Mouse (Mus musculus) embryonic facial prominence, embryonic 12.5 days (tissue): Measurements from ENCODE around the gene Gpr176. TPM values are rescaled to one million over a fixed set of nuclear protein-coding genes. Genes with fewer than 3 reads are reported as not detected.
A peak's percentile ranks its signal among the peaks of the same experiment; 100 is the strongest.

Experiments used
- ATAC-seq: fragments of 200-750 bp; cut with Nextera tagmentation; 2 replicates; pipeline ENCODE4 v1.8.0; 2017; ENCODE audit not compliant: insufficient number of reproducible peaks, insufficient read depth, low FRiP score, low TSS enrichment
- H3K27ac ChIP-seq: fragments of 300-500 bp; sonication (generic); 2 replicates; pipeline ENCODE4 v1.5.1; 2016; ENCODE audit warnings: mild to moderate bottlenecking
- H3K27me3 ChIP-seq: fragments of 300-500 bp; sonication (generic); 2 replicates; pipeline ENCODE4 v1.6.1; 2016; ENCODE audit warnings: mild to moderate bottlenecking, moderate library complexity
- H3K36me3 ChIP-seq: fragments of 300-500 bp; sonication (generic); 2 replicates; pipeline ENCODE4 v1.6.1; 2016; ENCODE audit warnings: mild to moderate bottlenecking
- H3K4me1 ChIP-seq: fragments of 300-500 bp; sonication (generic); 2 replicates; pipeline ENCODE4 v1.6.1; 2016
- H3K4me2 ChIP-seq: fragments of 300-500 bp; sonication (generic); replicated peaks from 2 replicates; pipeline ENCODE4 v1.6.1; 2016; ENCODE audit warnings: mild to moderate bottlenecking, moderate library complexity
- H3K4me3 ChIP-seq: fragments of 300-500 bp; sonication (generic); 2 replicates; pipeline ENCODE4 v1.5.1; 2016; ENCODE audit warnings: mild to moderate bottlenecking
- H3K9ac ChIP-seq: fragments of 300-500 bp; sonication (generic); 2 replicates; pipeline ENCODE4 v1.6.1; 2016; ENCODE audit warnings: mild to moderate bottlenecking, moderate library complexity
- H3K9me3 ChIP-seq: fragments of 300-500 bp; sonication (generic); 2 replicates; pipeline ENCODE4 v1.6.1; 2016; ENCODE audit warnings: mild to moderate bottlenecking, moderate library complexity
- WGBS: fragments of 180-500 bp; shearing (Covaris S2); methylation state at CpG from one replicate; pipeline ENCODE4 v1.1.7; 2016; 5-methylcytosine and 5-hydroxymethylcytosine counted together
- polyA plus RNA-seq: library from polyadenylated mRNA; unstranded; fragments of >200 nt; fragmentation: Nextera tagmentation; extraction: Ambion mirVana; gene quantifications from 2 replicates; pipeline ENCODE4 v1.2.1, GENCODE M21; 2016

The Gpr176 gene
- polyA plus RNA-seq, 1 experiment from 2014 or later: 0.41 TPM

DNA sequence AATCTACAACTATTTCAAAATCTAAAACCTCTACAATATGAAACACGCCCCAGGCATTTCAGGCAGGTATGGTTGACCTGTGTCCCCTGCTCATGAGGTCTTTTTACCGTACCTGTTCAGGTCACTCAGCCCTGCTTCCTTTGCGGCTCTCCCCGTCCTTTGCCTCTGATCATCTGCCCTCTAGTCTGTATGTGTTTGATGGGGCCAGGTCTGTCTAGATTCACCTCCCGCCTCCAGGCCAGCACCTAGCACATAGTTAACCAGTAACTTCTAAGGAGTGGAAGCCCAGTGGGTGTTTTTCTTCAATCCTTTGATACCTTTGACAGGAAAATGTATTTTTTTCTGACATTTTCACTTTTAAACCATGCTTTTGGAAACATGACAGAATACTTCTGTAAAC, 26.5 kb upstream of the Gpr176 start:
- 87% methylated on average over 5 of the region's 5 CpGs for WGBS
- Histone ChIP-seq H3K4me1 (no peaks in the 10 kb centered on the region), H3K9me3 (no peaks in the 10 kb centered on the region), H3K36me3 (0 out of 2 replicates have a peak, but pooled peaks cover 6% of the 10 kb centered on the region), H3K4me2 (no peak overlapping the region), H3K27ac (no peak overlapping the region), H3K9ac (no peak overlapping the region), H3K4me3 (no peak overlapping the region), H3K27me3 (no peaks in the 10 kb centered on the region)
- no peak for ATAC-seq

DNA sequence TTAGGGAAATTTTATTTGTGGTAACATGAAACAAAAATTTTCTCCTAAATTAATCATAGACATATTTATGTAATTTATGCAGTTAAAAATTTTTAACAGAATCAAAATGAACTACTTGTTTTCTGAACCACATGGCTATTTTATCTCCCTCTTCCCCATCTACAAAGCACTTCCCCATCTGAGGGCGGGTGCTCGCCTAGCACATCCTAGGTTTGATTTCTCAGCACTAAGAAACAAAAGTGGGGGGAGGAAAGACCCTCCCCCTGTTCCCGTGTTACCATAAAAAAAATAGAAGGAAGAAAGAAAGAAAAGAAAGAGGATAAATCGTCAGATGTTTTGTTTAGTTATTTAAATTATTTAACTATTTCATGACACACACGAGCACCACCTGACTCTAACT, 18.0 kb upstream of the Gpr176 start:
- Histone ChIP-seq H3K9me3 (no peaks in the 10 kb centered on the region), H3K4me2 (no peak overlapping the region), H3K36me3 (no peaks in the 10 kb centered on the region), H3K27ac (no peak overlapping the region), H3K4me3 (no peak overlapping the region), H3K4me1 (peaks cover 10% of the 10 kb centered on the region), H3K9ac (no peak overlapping the region), H3K27me3 (no peaks in the 10 kb centered on the region)
- WGBS: 83% methylated on average over 5 of the region's 5 CpGs
- ATAC-seq: no peak

DNA sequence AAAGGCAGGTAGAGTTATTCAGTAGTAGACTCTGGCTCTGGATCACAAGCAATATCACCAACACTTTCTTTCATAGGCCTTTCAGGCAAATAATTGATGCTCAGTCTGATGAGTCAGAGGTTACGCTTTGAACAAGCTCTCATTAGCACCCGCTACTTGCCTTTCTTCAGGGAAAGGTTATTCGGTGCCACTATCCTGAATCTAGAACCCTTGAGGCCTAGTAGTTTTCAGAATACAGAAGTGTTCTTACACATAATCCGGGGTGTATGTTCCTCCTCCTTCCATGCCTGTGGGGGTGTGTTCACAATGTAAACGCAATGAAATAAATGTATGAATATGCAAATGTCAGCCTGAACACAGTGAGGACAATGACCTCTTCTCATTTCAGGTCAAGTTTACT, 16.9 kb upstream of the Gpr176 start:
- peak overlapping the region; percentile 70; the same call in 1 of the 2 replicates for H3K4me2 ChIP-seq
- no peaks in the 10 kb centered on the region for H3K27me3 ChIP-seq
- no peak overlapping the region for H3K9ac ChIP-seq
- H3K4me3 ChIP-seq: no peak overlapping the region
- WGBS: 88% methylated on average over 5 of the region's 5 CpGs
- peaks cover 10% of the 10 kb centered on the region for H3K4me1 ChIP-seq
- H3K27ac ChIP-seq: no peak overlapping the region
- H3K9me3 ChIP-seq: no peaks in the 10 kb centered on the region
- no peak for ATAC-seq
- no peaks in the 10 kb centered on the region for H3K36me3 ChIP-seq

- peak overlapping the region; percentile 62; the same call in 1 of the 2 replicates for H3K9ac ChIP-seq
- H3K9me3 ChIP-seq: no peaks in the 10 kb centered on the region
- peak overlapping the region; percentile 70 for H3K4me2 ChIP-seq
- no peak overlapping the region for H3K27ac ChIP-seq
- peaks cover 10% of the 10 kb centered on the region for H3K4me1 ChIP-seq
- no peaks in the 10 kb centered on the region for H3K27me3 ChIP-seq
- H3K36me3 ChIP-seq: no peaks in the 10 kb centered on the region
- H3K4me3 ChIP-seq: peak overlapping the region; percentile 59
- no peak for ATAC-seq
- 69% methylated on average over 3 of the region's 3 CpGs for WGBS
Measured at GRCm38 (mm10) chr2:118389569-118389968, 16.4 kb upstream of the Gpr176 start.

DNA sequence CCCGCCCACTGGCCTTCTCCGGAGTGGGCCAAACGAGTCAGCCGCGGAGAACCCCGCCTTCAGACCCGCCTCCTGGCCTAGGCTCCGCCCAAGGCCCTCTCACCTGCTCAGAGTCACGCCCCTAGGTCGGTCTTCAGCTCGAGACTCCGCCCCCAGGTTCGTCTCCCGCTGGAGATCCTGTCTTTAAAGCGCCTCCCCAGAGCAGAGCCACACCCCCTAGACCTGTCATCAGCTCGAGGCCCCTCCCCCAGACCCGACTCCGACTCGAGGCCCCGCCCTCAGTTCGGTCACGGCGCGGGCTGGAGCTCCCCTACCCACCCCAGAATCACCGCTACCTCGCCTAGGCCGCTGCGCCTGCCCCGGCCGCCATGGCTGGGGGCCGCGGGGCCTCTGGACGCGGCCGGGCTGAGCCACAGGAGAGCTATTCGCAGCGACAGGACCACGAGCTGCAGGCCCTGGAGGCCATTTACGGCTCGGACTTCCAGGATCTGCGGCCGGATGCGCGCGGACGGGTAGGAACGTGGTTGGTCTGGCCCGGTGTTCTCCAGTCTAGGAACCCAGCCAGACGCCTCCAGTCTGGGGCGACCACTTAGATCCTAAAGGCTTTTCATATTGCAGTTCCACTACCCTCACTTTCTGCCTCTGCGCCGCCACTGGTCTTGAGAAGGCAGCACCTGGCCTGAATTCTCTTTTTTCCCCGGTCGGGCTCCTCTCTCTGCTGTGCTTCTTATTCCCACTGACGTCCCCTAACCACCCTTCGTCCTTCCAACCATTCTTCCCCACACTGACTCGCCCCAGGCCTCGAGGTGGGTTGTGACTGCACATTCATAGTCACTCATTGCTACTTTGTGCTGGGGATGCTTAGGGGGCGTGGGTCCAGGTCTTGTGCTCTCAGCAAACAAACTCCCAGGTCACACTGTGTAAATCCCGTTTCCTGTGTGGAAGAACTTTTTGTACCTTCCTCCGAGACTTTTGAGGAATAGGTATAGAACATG, 15.4 kb upstream of the Gpr176 start, which contains the start of gene Eif2ak4:
Gene Eif2ak4 (plus strand): TSS at position 278 of the 995 bp plus-strand sequence.
- WGBS: under 1% methylated on average over 61 of the region's 61 CpGs
- no peaks in the 10 kb centered on the region for H3K36me3 ChIP-seq
- ATAC-seq: peak; percentile 98
- peak within 1 kb of the TSS; percentile 87 for H3K27ac ChIP-seq
- no peaks in the 10 kb centered on the region for H3K27me3 ChIP-seq
- H3K4me1 ChIP-seq: peaks cover 10% of the 10 kb centered on the region
- peak within 1 kb of the TSS; percentile 59 for H3K4me3 ChIP-seq
- H3K9me3 ChIP-seq: no peaks in the 10 kb centered on the region
- H3K4me2 ChIP-seq: peak within 1 kb of the TSS; percentile 70
- H3K9ac ChIP-seq: peak within 1 kb of the TSS; percentile 62

DNA sequence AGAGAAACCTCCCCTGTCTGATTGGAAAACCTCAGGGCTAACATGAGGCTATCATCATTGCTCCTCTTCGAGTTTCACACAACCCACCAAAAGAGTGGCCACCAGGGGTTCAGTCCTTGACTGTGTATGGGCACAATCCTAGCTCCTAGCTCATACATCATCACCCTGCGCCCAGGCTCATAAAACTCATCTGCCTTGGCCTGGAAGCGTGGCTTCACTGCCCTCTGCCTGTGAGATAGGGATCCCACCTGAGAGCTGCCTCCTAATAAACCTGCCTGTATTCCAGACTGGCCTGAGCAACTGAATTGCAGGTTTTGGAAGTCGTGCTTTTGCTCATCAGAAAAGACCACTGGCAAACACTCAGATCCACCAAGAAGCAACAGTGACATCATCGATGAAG, 10.2 kb upstream of the Gpr176 start:
- WGBS: 72% methylated on average over 5 of the region's 5 CpGs
- no peak for ATAC-seq
- H3K9me3 ChIP-seq: no peaks in the 10 kb centered on the region

GRCm38 (mm10) chr2:118379756-118380155, 6.5 kb upstream of the Gpr176 start:
- no peak overlapping the region for H3K4me2 ChIP-seq
- no peaks in the 10 kb centered on the region for H3K36me3 ChIP-seq
- no peaks in the 10 kb centered on the region for H3K27me3 ChIP-seq
- WGBS: 65% methylated on average over 1 of the region's 1 CpGs
- ATAC-seq: no peak
- no peak overlapping the region for H3K9ac ChIP-seq
- H3K4me1 ChIP-seq: no peaks in the 10 kb centered on the region
- no peaks in the 10 kb centered on the region for H3K9me3 ChIP-seq
- no peak overlapping the region for H3K27ac ChIP-seq
- no peak overlapping the region for H3K4me3 ChIP-seq

More for the DNA sequence above, 10.2 kb upstream of the Gpr176 start:
- no peaks in the 10 kb centered on the region for H3K27me3 ChIP-seq
- H3K36me3 ChIP-seq: no peaks in the 10 kb centered on the region
- no peak overlapping the region for H3K27ac ChIP-seq
- H3K9ac ChIP-seq: no peak overlapping the region
- no peaks in the 10 kb centered on the region for H3K4me1 ChIP-seq
- H3K4me2 ChIP-seq: no peak overlapping the region
- no peak overlapping the region for H3K4me3 ChIP-seq

DNA sequence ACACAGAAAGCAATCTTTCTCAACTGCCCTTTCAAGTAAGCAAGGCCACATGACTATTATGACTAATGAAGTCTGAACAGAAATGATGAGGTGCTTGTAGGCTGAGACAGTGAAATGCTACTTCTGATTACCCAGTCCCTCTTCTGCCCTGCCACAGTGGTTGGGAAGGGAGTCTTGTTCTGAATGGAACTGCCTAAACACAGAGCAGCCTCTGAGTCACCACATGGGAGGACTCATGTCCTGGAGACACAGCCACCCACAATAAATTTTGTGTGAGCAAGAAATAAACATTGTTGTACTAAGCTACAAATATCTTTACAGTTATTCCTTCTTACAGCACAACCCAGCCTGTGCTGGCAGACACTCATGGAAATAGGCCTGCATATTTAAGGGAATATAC, 2.7 kb upstream of the Gpr176 start:
- H3K27me3 ChIP-seq: peaks cover 16% of the 10 kb centered on the region
- H3K4me1 ChIP-seq: peaks cover 9% of the 10 kb centered on the region; the same call in 1 of the 2 replicates
- no peak overlapping the region for H3K9ac ChIP-seq
- no peaks in the 10 kb centered on the region for H3K9me3 ChIP-seq
- H3K36me3 ChIP-seq: no peaks in the 10 kb centered on the region
- no peak overlapping the region for H3K4me3 ChIP-seq
- no peak overlapping the region for H3K4me2 ChIP-seq
- no peak overlapping the region for H3K27ac ChIP-seq
- ATAC-seq: no peak

- no peak for ATAC-seq
- Histone ChIP-seq H3K9ac (no peak overlapping the region), H3K4me2 (no peak overlapping the region), H3K4me1 (peaks cover 9% of the 10 kb centered on the region; the same call in 1 of the 2 replicates), H3K9me3 (no peaks in the 10 kb centered on the region), H3K36me3 (no peaks in the 10 kb centered on the region), H3K4me3 (no peak overlapping the region), H3K27ac (no peak overlapping the region), H3K27me3 (peaks cover 19% of the 10 kb centered on the region)
- WGBS: 81% methylated on average over 1 of the region's 1 CpGs
Measured at GRCm38 (mm10) chr2:118375522-118375921, 2.3 kb upstream of the Gpr176 start.

GRCm38 (mm10) chr2:118373572-118374279, 507 bp upstream of the Gpr176 start:
- H3K27me3 ChIP-seq: peaks cover 35% of the 10 kb centered on the region
- no peak overlapping the region for H3K27ac ChIP-seq

GRCm38 (mm10) chr2:118372561-118372900, 688 bp downstream of the Gpr176 start:
- Histone ChIP-seq H3K27ac (no peak overlapping the region), H3K9ac (peak overlapping the region; percentile 56; the same call in 1 of the 2 replicates)

More at GRCm38 (mm10) chr2:118373572-118374279, 507 bp upstream of the Gpr176 start:
- H3K36me3 ChIP-seq: no peaks in the 10 kb centered on the region
- H3K4me2 ChIP-seq: peak overlapping the region; percentile 94
- WGBS: 2% methylated on average over 43 of the region's 43 CpGs
- peak overlapping the region; percentile 49 for H3K4me3 ChIP-seq
- H3K9ac ChIP-seq: peak overlapping the region; percentile 56
- ATAC-seq: peak; percentile 88
- peaks cover 9% of the 10 kb centered on the region; the same call in 1 of the 2 replicates for H3K4me1 ChIP-seq
- no peaks in the 10 kb centered on the region for H3K9me3 ChIP-seq

More at GRCm38 (mm10) chr2:118372561-118372900, 688 bp downstream of the Gpr176 start:
- peaks cover 9% of the 10 kb centered on the region; the same call in 1 of the 2 replicates for H3K4me1 ChIP-seq
- no peaks in the 10 kb centered on the region for H3K36me3 ChIP-seq
- 8% methylated on average over 11 of the region's 11 CpGs for WGBS
- peak overlapping the region; percentile 94 for H3K4me2 ChIP-seq
- peak overlapping the region; percentile 49 for H3K4me3 ChIP-seq
- H3K27me3 ChIP-seq: peaks cover 35% of the 10 kb centered on the region
- no peaks in the 10 kb centered on the region for H3K9me3 ChIP-seq
- no peak for ATAC-seq
